Mouse (Mus musculus) gastrocnemius, postnatal 25 days (tissue): ENCODE measurements at regions not wholly inside any gene's neighbourhood (a gene's known extent, or its start where the extent isn't known, plus 50 kb on each side); places are given as distances from the start of the nearest gene placed in this dataset.

Experiments used
- DNase-seq: peaks from one replicate; pipeline ENCODE4 v3.0.0; 2022

DNA sequence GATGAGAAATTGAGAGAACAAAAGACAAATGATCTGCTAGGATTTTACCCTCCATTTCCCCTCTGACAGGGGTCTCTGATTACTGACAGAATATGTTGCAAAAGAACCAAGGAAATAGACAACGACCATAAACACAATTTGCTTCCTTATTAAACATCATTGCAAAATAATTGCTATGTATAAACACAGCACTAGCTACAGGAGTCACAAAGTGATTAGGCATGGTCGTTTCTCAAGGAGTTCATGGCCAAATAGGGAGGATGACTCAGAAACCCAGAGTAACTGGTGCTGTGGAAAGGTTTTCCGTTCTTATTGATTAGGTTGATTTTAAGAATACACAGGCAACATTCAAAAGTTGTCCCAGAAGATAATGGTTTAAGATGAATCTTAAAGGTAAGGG is 180.4 kb downstream of the Gm12728 start:
- DNase-seq, result no peak

DNA sequence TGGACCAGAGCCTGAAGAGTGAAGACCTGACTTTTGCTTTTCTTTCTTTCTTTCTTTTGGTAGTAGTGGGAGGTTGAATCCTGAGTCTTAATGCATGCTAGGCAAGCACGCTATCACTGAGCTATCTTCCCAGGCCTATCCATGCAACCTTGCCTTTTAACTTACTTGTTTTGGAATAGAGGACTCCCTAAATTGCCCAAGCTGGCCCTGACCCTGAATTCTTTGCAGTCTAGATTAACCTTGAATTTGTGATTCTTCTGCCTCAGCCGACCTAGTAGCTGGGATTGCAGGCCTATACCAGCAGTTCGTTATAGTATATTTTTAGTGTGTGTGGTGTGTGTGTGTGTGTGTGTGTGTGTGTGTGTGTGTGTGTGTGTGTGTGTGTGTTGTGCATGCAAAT is 183.1 kb downstream of the Gm12728 start:
- no peak for DNase-seq

DNA sequence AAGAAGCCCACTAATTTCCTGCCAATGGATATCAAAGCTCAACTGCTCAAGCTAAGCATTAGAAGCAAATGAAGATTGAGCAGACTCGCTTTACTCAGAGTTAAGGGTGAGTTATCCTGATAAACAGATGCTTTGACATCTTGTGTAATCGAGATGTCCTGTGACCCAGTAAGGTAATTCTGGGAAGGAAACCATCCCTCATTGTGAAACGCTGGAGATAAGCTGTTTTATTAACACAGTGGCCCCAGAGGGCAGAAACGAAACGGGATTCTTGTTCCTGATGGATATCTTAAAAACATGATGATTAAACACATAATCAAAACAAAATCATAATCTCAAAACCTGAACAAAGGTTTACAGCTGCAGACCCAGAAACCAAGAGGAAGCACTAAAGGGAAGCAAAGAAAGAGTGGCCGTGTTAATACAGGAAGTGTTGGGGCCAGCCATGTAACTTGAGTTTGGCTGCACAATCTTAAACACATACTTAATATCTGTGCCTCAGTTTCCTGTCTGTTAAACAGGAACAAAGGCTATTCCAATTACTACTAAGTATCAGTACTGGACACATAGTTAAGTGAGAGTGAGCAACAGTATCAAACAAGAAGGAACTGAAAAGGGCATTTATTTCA is 184.2 kb downstream of the Gm12728 start:
- DNase-seq, result no peak

DNA sequence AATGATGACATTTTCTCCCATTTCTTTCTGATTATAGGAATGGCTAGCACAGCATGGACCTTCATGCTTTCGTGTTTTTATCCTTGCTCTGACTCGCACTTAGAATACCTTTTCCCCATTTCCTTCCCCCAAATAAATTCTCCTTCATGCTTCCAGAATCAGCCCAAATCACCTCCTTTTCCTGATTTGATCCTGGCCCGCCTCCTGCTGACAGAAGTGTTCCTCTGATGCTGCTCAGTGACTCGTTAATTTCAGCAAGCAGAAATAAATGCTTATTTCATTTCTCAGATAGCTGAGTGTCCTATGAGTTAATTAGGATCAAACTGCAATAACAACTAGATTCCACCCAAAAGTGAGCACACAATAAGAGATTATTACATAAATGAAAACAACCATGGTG is 185.3 kb downstream of the Gm12728 start:
- DNase-seq, result no peak

DNA sequence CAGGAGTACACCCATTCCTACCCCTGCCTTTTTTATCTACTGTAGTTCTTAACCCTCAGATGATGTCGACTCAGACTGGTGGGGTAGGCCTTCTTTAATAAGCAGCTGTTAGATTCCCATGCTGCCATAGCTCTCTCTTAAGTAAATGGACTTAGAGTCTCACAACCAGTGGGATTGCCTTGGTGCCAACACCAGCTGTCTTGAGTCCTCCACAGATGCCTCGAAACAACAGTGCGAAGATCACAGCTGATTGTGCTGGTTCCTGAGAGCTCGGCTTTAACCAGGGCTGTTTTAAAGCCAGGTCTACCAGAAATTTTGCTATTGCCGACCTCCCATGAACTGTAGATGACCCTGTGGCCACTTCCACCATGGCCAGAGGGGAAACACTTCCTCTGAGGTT is 189.4 kb downstream of the Gm12728 start:
- DNase-seq, result no peak

DNA sequence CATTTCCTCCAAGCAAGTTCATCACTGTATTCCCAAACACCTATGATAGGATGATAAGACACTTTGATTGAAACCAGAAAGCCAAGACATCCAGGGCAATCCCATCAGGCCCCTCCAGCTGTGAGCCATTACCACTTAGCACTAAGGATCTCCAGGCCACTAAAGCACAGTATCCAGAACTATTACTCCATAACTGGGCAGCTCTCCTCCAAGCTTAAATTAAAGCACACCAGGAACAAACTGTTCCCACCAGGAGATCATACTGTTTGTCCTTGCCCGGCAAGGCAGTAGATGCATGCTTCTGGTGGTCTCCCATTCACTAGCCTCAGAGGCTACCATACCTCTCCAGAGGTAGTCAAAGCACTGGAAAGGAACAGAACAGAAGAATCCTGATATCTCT is 193.3 kb downstream of the Gm12728 start:
- peak; percentile 50 for DNase-seq

DNA sequence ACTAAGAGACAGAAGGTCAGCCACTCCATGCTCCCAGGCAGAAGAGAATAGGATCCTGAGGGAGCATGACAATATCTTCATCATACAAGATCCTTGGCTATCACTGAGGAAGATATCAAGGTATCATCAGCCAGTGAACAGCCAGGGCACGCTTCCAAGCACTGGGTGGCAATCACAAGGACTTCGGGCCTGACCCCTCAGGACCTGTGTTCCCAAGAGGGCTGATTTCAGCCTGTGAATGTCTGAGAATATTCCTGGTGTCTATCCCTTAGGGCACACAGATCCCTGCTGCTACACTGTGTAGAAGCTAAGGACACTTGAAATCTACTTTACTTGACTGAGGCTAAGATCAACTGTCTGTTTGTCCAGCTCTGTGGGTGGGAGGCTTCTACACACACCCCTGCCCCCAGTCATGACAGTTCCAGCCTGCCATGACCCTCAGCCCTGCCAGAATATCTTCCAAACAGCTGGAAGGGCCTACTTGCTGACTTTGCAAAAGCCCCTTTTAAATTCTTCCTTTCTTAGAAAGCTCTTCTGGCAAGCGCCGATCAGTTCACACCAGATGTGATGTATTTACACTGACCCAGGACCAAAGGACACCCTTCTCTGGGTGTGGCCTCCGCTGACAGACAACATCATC is 198.4 kb downstream of the Gm12728 start:
- DNase-seq, result no peak

DNA sequence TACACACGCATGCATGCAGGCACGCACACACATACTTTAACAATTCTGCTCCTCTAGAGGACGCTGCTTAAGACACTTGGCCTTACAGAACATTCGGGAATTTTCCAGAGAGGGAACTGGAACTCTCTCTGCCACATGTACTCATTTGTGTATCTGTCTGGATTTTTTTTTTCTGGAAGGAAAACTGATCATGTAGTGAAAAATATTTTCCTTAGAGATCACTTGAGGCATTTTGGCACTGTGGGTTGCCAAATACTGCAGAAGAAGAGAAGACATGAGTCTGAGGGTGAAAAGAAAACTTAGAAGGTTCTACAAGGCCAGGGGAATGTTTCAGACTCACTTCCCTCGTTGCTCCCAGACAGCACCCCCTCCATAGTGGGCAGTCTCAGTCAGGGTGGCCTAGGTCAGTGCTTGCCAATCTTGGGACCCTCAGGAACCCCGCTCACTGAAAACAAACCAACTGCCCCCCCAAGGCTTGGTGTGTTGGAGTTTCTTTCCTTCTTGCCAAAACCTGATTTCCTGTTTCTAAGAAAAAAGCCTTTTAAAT is 203.0 kb downstream of the Gm12728 start:
- no peak for DNase-seq

DNA sequence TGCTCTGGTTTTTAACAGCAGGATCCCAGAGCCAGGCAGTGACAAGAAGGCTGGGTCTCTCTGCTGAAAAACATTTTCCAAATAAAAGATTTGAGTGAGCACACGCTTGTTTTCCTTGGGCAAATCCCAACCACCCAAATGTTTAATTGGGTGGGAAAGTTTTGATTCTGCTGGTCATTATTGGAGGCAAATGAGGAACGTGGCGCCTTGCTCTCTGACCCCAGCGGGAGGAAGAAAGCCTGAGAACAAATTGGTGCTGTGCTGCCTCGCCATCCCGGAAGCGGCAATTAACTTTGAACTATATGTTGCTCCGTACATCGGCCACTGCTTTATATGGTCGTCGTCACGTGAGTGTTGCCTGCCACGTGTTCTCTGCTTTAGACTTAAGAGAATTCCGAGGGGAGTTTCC is 204.7 kb downstream of the Gm12728 start:
- DNase-seq, result no peak

DNA sequence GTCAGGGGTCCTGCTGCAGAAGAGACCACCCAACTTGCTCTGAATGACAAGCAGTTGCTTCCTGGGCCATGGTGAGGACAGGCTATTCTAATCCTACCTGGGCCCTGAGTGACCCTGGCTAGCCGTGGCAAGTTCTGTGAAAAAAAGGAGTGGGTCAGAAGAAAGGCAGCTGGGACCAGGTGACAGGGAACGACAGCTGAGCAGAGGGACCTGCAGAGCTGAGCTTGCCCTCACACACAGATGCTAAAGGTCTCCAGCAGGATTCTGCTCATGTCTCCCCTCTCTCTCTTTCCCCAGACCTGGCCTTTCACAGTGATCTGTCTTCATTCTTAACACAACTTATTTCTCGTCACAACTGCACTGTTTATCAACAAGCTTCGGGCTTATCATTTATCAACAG is 206.4 kb downstream of the Gm12728 start:
- DNase-seq, result no peak

DNA sequence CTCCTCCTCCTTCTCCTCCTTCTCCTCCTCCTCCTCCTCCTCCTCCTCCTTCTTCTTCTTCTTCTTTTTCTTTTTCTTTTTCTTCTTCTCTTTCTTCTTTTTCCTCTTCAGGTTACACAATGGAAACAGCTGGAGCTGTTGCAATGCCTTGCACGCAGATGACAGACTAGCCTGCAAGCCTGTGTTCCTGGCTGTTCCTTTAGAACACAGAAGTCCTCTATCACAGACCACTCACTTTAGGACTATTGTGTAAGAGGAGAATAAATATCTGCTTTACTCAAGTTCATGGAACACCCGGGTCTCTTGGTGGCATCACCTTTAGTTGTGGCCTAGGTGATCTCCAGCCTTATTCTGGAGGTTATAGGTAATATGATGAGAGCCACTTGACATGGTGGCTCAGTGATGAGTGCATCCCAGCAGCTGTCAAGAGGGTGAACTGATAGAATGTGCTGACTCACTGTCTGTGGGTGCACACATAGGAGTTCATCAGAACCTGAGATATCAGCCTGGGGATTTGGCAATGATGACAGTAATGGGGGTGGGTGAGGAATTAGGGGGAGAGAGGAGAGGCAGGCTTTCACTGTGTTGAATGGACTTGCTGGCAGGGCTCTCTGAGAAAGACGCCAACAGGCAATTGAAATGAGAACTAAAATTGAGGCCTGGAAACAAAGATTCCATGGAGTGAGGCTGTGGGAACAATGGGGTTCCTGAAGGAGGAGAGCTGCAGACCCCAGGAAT is 207.4 kb downstream of the Gm12728 start:
- no peak for DNase-seq

DNA sequence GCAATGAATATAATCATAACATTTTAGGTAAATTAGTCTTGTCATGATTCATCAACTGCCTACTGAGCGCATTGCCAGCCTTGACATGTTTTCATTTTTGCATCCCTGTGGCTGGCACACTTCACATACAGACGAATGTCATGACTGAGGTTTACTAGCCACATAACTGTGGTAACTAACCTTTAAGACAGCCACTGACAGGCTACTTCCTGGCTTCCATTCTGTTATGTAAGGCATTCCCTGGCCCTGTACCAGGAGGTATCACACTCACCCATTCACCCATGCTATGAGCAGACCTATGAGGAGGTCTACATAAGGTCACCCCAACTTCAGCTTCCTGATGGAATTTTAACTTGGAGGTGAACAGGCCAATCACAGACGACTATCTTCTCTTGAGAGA is 212.8 kb downstream of the Gm12728 start:
- DNase-seq, result no peak

DNA sequence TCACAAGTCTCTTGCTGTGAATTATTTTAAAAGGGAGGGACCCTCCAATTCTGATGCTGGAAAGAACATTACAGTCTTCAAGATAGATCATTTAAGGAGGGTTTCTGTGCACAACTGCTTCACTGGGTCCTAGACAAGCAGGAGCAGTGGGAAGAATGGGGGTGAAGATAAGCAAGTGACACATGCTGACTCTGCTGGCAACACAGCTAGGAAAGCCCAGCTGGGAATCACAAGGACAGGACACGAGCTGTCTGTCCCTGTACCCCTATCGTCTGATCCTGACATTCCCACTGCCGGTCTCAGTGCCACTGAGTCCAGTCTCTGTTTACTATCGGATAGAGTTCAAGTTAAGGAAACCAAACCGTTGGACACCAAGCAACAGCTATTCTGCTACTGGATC is 216.3 kb downstream of the Gm12728 start:
- no peak for DNase-seq

DNA sequence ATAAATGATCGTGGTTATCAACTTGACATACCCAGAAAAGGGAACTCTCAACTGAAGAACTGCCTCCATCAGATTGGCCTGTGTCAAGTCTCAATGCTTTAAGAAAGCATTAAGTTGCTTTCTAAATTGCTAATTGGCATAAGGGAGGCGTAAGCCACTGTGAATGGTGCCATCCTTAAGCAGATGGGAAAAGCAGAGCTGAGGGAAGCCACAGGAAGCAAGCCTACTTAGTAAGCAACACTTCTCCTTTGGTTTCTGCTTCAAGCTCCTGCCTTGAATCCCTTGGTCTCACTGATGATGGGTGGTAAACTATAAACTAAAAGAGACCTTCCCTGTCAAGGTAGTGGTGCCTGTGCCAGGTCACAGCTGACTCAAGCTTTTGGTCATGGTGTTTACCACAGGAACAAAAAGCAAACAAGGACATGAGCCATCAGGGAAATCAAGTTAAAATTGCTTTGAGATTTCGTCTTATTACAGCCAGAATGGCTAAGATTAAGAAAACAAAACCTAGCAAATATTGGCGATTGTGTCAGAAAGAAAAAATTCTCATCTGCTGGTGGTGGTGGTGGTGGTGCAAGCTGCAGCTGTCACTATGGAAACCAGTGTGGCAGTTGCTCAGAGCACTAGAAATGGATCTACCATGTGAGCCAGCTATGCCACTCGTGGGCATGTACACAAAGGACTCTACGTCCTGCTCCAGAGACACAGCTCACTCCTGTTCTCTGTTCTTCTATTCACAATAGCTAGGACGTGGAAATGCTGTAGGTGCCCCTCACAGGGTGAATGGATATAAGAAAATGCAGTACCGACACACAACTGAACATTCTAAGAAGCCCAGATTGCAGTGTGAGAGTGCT is 217.9 kb downstream of the Gm12728 start:
- no peak for DNase-seq

DNA sequence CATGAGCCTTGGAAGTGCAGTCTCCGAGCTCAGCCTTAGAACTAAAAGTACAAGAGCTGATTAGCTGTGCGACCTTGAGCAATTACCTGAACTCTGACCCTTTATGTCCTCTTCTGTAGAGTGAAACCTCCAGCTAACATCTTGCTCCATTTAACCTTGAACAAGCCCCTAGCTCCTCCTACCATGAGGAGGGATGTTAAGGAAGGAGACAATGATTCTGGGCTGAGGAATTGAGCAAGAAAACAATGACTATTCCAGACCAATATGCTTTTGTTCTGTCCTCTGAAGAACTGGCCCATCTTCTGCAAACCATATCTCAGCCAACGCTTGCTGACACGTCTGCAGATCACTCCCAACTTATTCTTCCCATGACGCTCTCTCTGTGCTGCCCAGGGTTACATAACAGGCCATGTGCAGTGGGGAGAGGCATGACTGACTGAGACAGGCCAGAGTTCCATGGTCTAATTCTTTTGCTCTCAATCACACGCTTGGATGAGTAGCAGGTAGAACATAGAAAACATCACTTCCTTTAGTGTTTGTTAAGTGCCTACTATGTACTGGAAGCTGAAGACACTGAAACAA is 227.5 kb downstream of the Gm12728 start:
- DNase-seq, result peak; percentile 56

DNA sequence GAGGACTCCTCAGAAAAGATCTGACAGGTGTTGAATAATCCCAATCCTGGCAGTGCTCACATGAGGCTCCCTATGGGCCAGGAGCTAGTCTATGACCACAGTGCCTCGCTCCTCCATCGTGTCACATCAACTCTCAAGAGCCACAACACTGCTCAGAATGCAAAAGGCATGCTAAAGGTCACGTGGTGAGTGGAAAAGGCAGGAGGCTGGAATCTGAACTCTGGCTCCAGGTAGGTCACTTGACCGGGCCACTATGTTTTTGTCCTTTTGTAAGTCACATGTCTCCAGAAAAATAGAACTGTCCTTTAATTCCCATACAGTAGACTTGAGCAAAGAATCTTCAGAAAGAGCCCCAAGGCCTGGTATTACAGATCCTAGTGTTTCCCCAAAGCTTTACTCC is 229.3 kb downstream of the Gm12728 start:
- DNase-seq, result no peak

DNA sequence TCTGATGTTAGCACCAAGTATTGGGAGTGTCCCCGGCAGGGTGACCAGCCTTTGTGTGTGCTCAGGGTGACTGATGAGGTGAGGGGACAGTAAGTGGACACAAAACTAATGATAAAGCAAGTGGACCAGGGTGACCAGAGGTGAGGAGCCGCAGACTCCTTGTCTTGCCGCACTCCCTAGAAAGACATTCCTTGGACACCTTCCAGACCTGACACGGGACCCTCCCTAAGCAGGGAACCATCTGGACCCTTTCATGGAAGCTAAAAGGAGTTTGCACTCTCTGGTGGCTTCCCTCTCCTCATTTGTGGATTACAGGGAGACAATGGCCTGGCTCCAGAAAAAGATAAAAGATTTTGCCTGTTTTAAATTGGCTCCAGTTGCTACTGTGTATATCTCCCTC is 230.7 kb downstream of the Gm12728 start:
- no peak for DNase-seq

DNA sequence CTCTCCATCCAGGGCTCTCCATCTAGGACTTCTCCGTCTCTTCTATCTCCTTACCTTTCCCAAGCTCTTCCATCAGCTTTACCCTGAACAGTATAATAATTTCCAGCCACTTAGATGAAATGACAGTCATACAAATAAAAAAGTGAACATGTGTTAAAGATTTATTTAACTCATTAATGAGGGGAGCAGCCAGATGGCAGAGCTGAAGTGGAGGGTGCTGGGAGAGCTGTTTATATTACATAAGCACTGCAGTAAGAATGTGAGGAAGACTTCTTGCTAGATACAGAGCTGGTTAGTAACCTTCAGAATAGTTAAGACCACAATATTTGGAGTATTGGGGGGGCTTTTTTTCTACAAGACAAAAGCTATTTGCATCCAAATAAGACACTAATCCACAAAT is 234.9 kb downstream of the Gm12728 start:
- no peak for DNase-seq

DNA sequence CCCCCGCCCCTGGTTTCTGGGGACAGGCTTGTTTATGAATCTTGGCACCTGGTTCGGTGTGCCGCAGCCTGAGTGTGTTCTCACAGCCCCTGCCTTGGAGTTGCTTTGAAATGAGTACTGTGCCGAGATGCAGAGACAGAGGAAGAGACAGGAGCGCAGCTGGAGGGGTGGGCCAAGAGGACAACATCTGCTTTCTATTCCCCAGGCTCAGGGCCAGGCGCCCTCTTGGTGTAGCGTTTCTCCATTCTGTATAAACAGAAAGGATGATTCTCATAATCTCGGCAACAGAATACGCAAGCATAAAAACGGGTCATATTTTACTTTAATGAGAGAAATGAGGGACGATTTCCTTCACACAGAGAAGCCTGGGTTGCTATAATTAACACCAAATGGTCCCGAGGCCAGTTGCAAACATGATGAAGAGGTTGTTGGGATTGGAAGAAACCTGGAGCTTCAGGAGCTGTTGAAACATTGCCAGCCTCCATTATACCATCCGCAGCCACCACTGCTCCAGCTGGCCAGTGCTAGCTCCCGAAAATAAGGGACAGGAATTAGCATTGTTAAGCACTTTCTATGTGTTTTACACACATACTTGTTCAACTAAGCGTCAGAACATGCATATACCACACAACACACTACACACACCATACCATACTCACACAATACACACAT is 236.4 kb downstream of the Gm12728 start:
- DNase-seq, result peak; percentile 68

DNA sequence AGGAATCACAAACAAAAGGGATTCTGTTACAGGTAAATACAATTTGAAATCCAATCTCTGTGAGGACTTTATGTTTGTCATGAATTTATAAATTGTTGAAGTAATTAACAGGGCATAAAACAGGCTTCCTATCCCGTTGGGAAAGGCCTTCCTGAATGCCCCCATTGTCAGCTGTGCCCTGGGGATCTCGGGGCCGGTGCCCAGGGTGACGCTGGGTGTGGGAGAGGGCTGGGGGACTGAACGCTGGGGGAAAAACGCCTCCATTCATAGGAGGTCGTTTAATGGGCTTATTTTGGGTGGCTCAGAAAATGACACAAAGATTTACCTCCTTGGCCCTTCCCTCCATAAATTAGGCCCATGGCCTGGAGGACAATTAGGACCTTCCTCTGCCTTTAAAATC is 250.7 kb downstream of the Gm12728 start:
- no peak for DNase-seq

DNA sequence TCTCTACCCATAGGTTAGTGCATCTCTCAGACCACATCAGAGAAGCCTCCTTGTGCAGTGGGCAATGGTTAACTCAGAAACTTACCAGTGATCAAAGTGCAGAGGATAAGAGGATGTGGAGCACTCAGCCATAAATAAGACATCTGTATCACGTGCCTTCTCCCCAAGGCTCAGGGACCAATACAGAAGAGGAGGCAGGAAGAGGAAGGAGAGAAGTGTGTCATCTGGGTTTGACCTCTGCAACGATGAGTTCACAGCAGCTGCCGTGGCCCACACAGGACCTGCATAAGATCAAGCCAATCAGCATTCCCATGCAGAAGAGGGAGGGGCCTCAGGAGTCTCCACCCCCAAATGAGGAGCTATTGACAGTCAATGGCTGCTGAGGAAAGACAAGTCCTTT is 252.8 kb downstream of the Gm12728 start:
- DNase-seq, result no peak

DNA sequence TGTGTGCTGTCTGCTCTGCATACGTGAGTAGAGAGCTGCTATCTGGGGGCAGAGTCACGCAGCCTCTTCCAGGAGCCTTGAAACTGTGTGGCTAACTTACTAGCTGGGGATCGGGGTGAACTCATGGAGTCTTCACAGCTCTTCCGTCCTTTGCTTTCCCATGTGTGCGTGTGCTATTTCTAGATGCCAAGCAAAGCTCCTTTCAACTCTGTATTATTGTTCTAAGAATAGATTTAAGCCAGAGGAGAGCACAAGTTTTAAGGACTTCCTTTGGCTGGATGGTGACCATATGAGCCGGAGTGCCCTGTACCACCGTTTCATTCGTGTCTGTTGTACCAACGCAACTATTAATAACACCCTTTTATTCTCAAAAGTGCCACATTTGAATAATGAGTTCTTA is 254.0 kb downstream of the Gm12728 start:
- no peak for DNase-seq
